Mouse (Mus musculus): ENCODE data around the gene Slc1a4. TPM values are rescaled to one million over a fixed set of nuclear protein-coding genes. Genes with fewer than 3 reads are reported as not detected.

Gene Slc1a4
- total RNA-seq, 4 experiments from 2014 or later, result 40.0 to 54.8 (median 43.8) TPM

DNA sequence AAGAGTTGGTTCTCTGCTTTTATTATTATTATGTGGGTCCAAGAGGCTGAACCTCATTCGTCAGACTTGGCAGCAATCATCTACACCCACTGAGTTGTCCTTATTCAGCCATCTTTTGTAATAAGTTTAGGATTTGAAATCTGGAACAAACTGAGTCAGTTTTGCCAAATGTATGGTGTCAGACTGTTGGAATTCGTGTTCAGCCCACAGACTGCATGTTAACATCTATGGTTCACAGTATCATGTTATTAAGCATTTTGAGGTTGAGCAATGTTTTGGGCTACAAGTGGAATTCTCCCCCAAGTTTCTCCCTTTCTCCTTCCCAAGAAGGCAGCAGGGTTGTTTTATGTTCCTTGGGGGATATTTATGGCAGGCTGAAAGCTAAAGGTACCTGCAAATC is 79.4 kb downstream of the Slc1a4 start:
- no peak for DNase-seq (ENCODE audit: low spot score in 2 of 2)

Other genes with a start within 250 kb of the Slc1a4 start
- 100 to 1,000 TPM; 314 to 356 (median 343) TPM for gene Actr2, start 219.8 kb downstream of the Slc1a4 start, total RNA-seq (2022)
- 100 to 1,000 TPM; 150 to 170 (median 163) TPM for gene Rab1a, start 131.3 kb downstream of the Slc1a4 start, total RNA-seq (2022)
- 10 to 100 TPM; 33.4 to 37.1 (median 34.7) TPM for gene Cep68, start 83.3 kb downstream of the Slc1a4 start, total RNA-seq (2022)
- 10 to 100 TPM; 17.4 to 24.3 (median 20.9) TPM for gene Sertad2, start 210.5 kb upstream of the Slc1a4 start, total RNA-seq (2022)